Mouse (Mus musculus) granulocyte monocyte progenitor cell, adult 5-6 weeks (primary cell): ENCODE results near the gene Csf2ra. TPM values are rescaled to one million over a fixed set of nuclear protein-coding genes. Genes with fewer than 3 reads are reported as not detected.
"Not testable (repeated sequence)": the region's sequence is repeated elsewhere in the genome, so short reads cannot be mapped to it uniquely, and the experiment has no call there.

Experiments used
- ATAC-seq: replicated peaks from 2 replicates; pipeline ENCODE4 v1.8.0; 2016; ENCODE audit warnings: mild to moderate bottlenecking, moderate TSS enrichment, inconsistent platforms; ENCODE audit not compliant: poor library complexity, severe bottlenecking
- total RNA-seq, 2 experiments: library from RNA; stranded (forward) in 1 of 2; stranded (reverse) in 1 of 2; fragments of 200-712, 200-1000 nt in 1 of 2; fragments of >200 nt in 1 of 2; fragmentation: Nextera tagmentation in 1 of 2; gene quantifications; 2 replicates each; pipeline ENCODE4 v1.2.3; 2014 to 2017

The Csf2ra gene
- total RNA-seq, 2 experiments from 2014 or later = 42.1 to 140 TPM

- ATAC-seq = peak; percentile 16
Measured at GRCm38 (mm10) chr19:61225526-61226400, 2.5 kb downstream of the Csf2ra start.

- ATAC-seq = no peak
Measured at GRCm38 (mm10) chr19:61224678-61225525, 3.3 kb downstream of the Csf2ra start.

- ATAC-seq = no peak
Measured at GRCm38 (mm10) chr19:61223706-61224328, 4.4 kb downstream of the Csf2ra start.

- ATAC-seq = not testable (repeated sequence)
Measured at GRCm38 (mm10) chr19:61207506-61207905, 20.7 kb downstream of the Csf2ra start.

- ATAC-seq = no peak
Measured at GRCm38 (mm10) chr19:61199836-61200235, 28.4 kb downstream of the Csf2ra start.

GRCm38 (mm10) chr19:61199316-61199715, 28.9 kb downstream of the Csf2ra start:
- ATAC-seq = no peak

GRCm38 (mm10) chr19:61183590-61183989, 44.6 kb downstream of the Csf2ra start, which contains the start of gene Gm6020:
Gene Gm6020, plus strand, starts transcription at chr19:61183890.
- ATAC-seq = not testable (repeated sequence)

- ATAC-seq = peak; percentile 58
Measured at GRCm38 (mm10) chr19:61175756-61176324, 52.4 kb downstream of the Csf2ra start, which contains the start of gene Gm7102. Gene Gm7102, minus strand, starts transcription at chr19:61176309.

Other genes starting within 250 kb of the Csf2ra start
- 41.2 and 53.4 TPM in 2 replicates for gene Zfp950, start 87.6 kb downstream of the Csf2ra start, total RNA-seq (2014; fragmentation: Nextera tagmentation)
- gene Zfp950, start 87.6 kb downstream of the Csf2ra start, total RNA-seq (2017) = 23.1 and 61.2 TPM in 2 replicates
- not detected in 2 replicates for gene Gm7102, start 52.1 kb downstream of the Csf2ra start, total RNA-seq (2014; fragmentation: Nextera tagmentation)
- gene Gm7102, start 52.1 kb downstream of the Csf2ra start, total RNA-seq (2017) = 1.0 and 1.1 TPM in 2 replicates
- not detected in 2 replicates for gene Gm6020, start 44.5 kb downstream of the Csf2ra start, total RNA-seq (2014; fragmentation: Nextera tagmentation)
- gene Gm6020, start 44.5 kb downstream of the Csf2ra start, total RNA-seq (2017) = not detected in 2 replicates
- gene Gm21060, start 68.6 kb upstream of the Csf2ra start, total RNA-seq (2014; fragmentation: Nextera tagmentation) = not detected in 2 replicates
- gene Gm21060, start 68.6 kb upstream of the Csf2ra start, total RNA-seq (2017) = not detected in 2 replicates